Mouse (Mus musculus) cerebellum, adult 2 months (tissue): ENCODE results near the gene Nova2.

Experiments used
- CTCF ChIP-seq: fragments of 200-500 bp; IDR thresholded peaks from 2 replicates; pipeline ENCODE4 v1.5.1; 2011; ENCODE audit warnings: low read depth, mild to moderate bottlenecking, control low read depth, low read length, moderate library complexity, borderline replicate concordance; ENCODE audit not compliant: insufficient read depth
- POLR2A ChIP-seq: fragments of 200-500 bp; IDR thresholded peaks from 2 replicates; pipeline ENCODE4 v1.6.1; 2011; ENCODE audit warnings: low read length, control low read depth, borderline replicate concordance; ENCODE audit not compliant: insufficient read depth

DNA sequence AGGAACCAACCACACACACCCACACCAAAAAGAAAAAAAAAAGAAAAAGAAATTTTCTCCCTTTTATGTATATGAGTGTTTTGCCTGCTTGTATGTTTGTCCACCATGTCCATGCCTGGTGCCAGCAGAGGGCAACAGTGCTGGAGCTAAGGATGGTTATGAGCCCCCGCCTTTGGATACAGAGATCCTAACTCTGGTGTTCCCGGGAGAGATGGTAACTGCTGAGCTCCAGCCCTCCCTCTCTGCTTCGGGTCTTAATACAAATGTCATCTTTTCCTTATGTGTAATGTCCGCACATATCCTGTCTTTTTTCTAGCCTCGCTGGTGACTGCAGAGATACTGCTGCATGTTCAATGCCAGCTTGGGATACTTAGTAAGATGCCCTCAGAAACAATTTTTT is 64.3 kb downstream of the Nova2 start:
- peak; percentile 51; the same call in 1 of the 2 replicates for TF ChIP-seq CTCF
- no peak for TF ChIP-seq POLR2A
